Mouse (Mus musculus): ENCODE measurements around the gene Rbfox1.

- TF ChIP-seq CTCF (IDR thresholded peaks at IDR 0.05; ENCODE audit: control insufficient read depth, insufficient read depth, low read length) (no peak), POLR2A (IDR thresholded peaks at IDR 0.05; ENCODE audit: borderline replicate concordance, control insufficient read depth, low read depth, low read length) (no peak)
These were observed 147.4 kb downstream of the Rbfox1 start for GRCm38 (mm10) chr16:6032563-6032962.

Measured in bone marrow, adult 2 months (tissue).